Mouse (Mus musculus): ENCODE results near the gene Gm28305.

DNA sequence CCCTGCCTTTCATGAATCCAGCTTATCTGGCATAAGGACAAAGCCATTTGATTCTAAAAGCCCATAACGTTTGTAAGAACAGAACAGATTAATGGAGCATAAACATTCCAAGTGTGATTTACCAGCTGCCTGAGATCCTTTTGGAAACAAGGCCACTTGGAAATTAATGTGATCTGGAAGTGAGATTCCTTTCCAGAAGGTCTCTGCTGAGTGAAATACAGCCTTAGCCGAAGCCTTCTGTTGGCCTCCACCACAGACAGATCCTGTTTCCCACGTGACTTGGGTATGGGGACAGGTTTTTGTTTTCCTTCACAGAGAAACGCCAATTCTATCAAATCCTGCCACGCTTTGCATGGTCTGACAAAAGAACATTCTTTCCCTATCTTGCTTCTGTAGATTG, 83.2 kb downstream of the Gm28305 start:
- TF ChIP-seq EP300 (IDR thresholded peaks at IDR 0.05; ENCODE audit: insufficient read depth, low read depth, low read length) = no peak
- no peak for TF ChIP-seq CTCF (IDR thresholded peaks at IDR 0.05)
